Mouse (Mus musculus) kidney, adult 8-10 months (tissue): Measurements from ENCODE around the gene Spink8.
A peak's percentile ranks its signal among the peaks of the same experiment; 100 is the strongest.

ENCODE experiments used
- DNase-seq, 2 experiments: peaks; one replicate each; pipeline ENCODE4 v3.0.0; 2022

The Spink8 gene

DNA sequence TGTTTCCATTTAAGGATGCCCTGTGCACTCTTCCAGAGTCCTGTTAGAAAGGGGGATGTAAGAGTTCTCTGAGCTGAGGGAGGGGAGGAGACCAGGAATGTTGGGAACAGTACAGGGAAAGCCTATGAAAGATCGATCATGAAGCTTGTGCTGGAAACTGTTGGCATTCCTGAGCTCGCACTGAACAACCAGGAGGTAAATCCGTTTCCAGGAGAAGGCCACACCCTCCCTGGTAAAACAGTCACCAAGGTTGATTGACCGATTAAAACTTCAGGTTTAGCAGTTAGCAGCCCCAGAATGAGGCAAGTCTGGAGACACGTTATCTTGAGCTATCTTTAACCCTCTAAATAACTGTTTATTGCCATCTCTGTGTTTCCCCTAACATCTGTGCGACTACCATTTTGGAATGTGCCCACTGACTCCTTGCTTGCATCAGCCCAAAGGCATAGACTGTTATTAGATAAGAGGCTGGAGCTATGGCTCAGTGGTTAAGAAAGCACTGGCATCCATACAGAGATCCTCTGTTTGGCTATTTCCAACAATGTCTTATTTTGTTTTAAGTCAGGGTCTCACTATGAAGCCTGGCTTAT lies 59.0 kb downstream of the Spink8 start:
- DNase-seq, result peak; percentile 53 to 59

DNA sequence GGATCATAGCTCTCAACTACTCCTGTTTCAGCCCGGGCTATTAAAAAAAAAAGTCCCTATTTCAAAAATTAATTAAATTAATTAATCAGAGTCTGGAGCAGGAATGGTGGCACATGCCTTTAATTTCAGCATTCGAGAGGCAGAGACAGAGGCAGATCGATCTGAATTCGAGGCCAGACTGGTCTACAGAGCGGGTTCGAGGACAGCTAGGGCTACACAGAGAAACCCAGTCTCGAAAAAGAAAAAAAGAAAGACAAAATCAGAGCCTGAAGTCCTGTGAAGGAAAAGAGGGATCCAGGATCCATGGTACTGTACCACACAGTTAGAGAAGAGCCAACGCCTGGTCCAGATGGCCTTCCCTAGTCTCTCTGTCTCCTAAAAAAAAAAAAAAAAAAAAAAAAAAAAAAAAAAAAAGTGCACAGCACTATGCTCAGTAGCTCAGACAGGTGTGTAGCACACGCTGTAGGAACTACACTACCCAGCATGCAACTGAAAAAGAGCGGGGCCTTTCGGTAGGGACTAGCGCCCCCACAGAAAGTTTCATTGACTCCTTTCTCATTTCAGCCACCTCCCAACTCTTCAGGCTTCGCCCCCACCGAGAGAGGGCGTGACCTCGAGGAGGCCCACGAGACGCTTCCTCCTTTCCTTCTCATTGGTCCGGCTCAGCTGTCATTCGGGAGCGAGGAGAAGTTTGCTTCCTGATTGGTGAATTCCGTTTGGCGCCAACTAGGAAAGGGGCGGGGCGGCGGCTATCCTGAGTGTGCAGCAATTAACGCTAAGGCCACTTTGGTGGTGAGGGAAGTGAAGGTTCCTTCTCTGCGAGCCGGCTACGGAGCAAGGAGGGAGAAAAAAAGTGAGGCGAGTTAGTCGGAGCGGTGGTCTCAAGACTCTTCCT lies 63.0 kb downstream of the Spink8 start, which contains the start of gene Cdc25a:
Gene Cdc25a, plus strand, starts transcription at position 783 of the 895 bp plus-strand sequence.
- DNase-seq, result peak; percentile 99

- peak in 1 of 2 experiments; percentile 36 for DNase-seq
Observed at GRCm38 (mm10) chr9:109875695-109876601, 63.9 kb downstream of the Spink8 start.
